In genomic region chrX:53055771-53056170, GRCm38 (mm10) we compare ENCODE assay signal across 8 mouse cellular contexts.
A peak's percentile ranks its signal among the peaks of the same experiment; 100 is the strongest.
DNase-seq lines count a peak whose midpoint lies in the region; ATAC-seq and TF ChIP-seq lines count a peak whose summit lies in the region.

No protein-coding gene starts in this region.

- 0 out of 2 replicates have a peak, but pooled peaks cover 3% of the 10 kb centered on the region for H3K4me1 ChIP-seq in lung, embryonic 14.5 days (ENCODE audit: insufficient read depth)
- H3K4me1 ChIP-seq in forebrain, embryonic 11.5 days (replicated peaks; ENCODE audit: control insufficient read depth, insufficient read depth, low read length), result 0 out of 2 replicates have a peak, but pooled peaks cover 1% of the 10 kb centered on the region
- peaks cover 9% of the 10 kb centered on the region; the same call in 1 of the 2 replicates for H3K4me1 ChIP-seq in midbrain, embryonic 13.5 days (replicated peaks)

- peak overlapping the region; percentile 59 for H3K4me2 ChIP-seq in lung, embryonic 14.5 days
- H3K4me2 ChIP-seq in forebrain, embryonic 11.5 days (ENCODE audit: low read depth, low read length, severe bottlenecking), result peak overlapping the region; percentile 49
- H3K4me2 ChIP-seq in midbrain, embryonic 13.5 days (replicated peaks), result peak overlapping the region; percentile 63

- H3K27ac ChIP-seq in lung, embryonic 14.5 days (ENCODE audit: low read depth), result peak overlapping the region; percentile 96
- no peak overlapping the region for H3K27ac ChIP-seq in forebrain, embryonic 11.5 days (ENCODE audit: low read depth, low read length)
- no peak overlapping the region for H3K27ac ChIP-seq in midbrain, embryonic 13.5 days
- H3K27ac ChIP-seq in layer of hippocampus, adult 2 months, result no peak overlapping the region

- peak; percentile 76 for DNase-seq in lung, embryonic 14.5 days
- DNase-seq in lung, postnatal 14 days, result no peak
- DNase-seq in forebrain, embryonic 11.5 days (ENCODE audit: low spot score), result no peak
- peak; percentile 7 to 27 for DNase-seq in kidney, postnatal 36 days
- no peak for DNase-seq in urinary bladder, postnatal 10 days (ENCODE audit: low spot score)
- DNase-seq in layer of hippocampus, adult 2 months (ENCODE audit: low spot score in 2 of 2), result no peak
- no peak for DNase-seq in right cerebral cortex, postnatal 14 days

- H3K4me3 ChIP-seq in lung, embryonic 14.5 days (ENCODE audit: low read depth, low read length), result peak overlapping the region; percentile 57
- peak overlapping the region; percentile 47 for H3K4me3 ChIP-seq in forebrain, embryonic 11.5 days (ENCODE audit: low read depth, low read length)
- H3K4me3 ChIP-seq in midbrain, embryonic 13.5 days (replicated peaks), result peak overlapping the region; percentile 52
- no peak overlapping the region for H3K4me3 ChIP-seq in layer of hippocampus, adult 2 months

- no peaks in the 10 kb centered on the region for H3K9me3 ChIP-seq in lung, embryonic 14.5 days (ENCODE audit: low read depth, low read length)
- no peaks in the 10 kb centered on the region for H3K9me3 ChIP-seq in forebrain, embryonic 11.5 days (ENCODE audit: control insufficient read depth, low read length)
- no peaks in the 10 kb centered on the region for H3K9me3 ChIP-seq in midbrain, embryonic 13.5 days

- ATAC-seq in lung, embryonic 14.5 days (ENCODE audit: insufficient read depth), result no peak
- ATAC-seq in forebrain, embryonic 11.5 days (replicated peaks; ENCODE audit: low FRiP score), result no peak
- ATAC-seq in midbrain, embryonic 13.5 days, result no peak

- peaks cover 14% of the 10 kb centered on the region; the same call in 1 of the 2 replicates for H3K36me3 ChIP-seq in lung, embryonic 14.5 days (ENCODE audit: insufficient read depth)
- no peaks in the 10 kb centered on the region for H3K36me3 ChIP-seq in forebrain, embryonic 11.5 days (ENCODE audit: control insufficient read depth, insufficient read depth, low read length)
- H3K36me3 ChIP-seq in midbrain, embryonic 13.5 days, result no peaks in the 10 kb centered on the region

- H3K9ac ChIP-seq in lung, embryonic 14.5 days, result peak overlapping the region; percentile 86
- peak overlapping the region; percentile 69 for H3K9ac ChIP-seq in forebrain, embryonic 11.5 days (ENCODE audit: low read length)
- H3K9ac ChIP-seq in midbrain, embryonic 13.5 days (replicated peaks), result no peak overlapping the region

- 9% methylated on average over 9 of the region's 9 CpGs for WGBS in lung, embryonic 14.5 days
- 16% methylated on average over 9 of the region's 9 CpGs for WGBS in forebrain, embryonic 11.5 days
- WGBS in midbrain, embryonic 13.5 days, result 14% methylated on average over 9 of the region's 9 CpGs

- H3K27me3 ChIP-seq in lung, embryonic 14.5 days (ENCODE audit: insufficient read depth, low read length), result no peaks in the 10 kb centered on the region
- no peaks in the 10 kb centered on the region for H3K27me3 ChIP-seq in forebrain, embryonic 11.5 days (ENCODE audit: control insufficient read depth, insufficient read depth, low read length)
- peaks cover 13% of the 10 kb centered on the region for H3K27me3 ChIP-seq in midbrain, embryonic 13.5 days

- TF ChIP-seq CTCF in lung, embryonic 14.5 days (IDR thresholded peaks at IDR 0.05; ENCODE audit: low read depth), result no peak
- no peak for TF ChIP-seq CTCF in layer of hippocampus, adult 2 months (conservative IDR thresholded peaks at IDR 0.05)

Comparison
In these comparisons a context has a peak if more than half of its experiments do, and no peak if none do; other contexts are left out.
1. DNase-seq: peak in lung, embryonic 14.5 days (single experiment) and kidney, postnatal 36 days (2 of 2); none in lung, postnatal 14 days (single experiment), forebrain, embryonic 11.5 days (single experiment), urinary bladder, postnatal 10 days (single experiment), layer of hippocampus, adult 2 months (0 of 2) and right cerebral cortex, postnatal 14 days (single experiment).
2. Peak in every context shown above with its lines, with median percentiles within 50 percentile points of each other: H3K4me2 ChIP-seq.